Mouse (Mus musculus): ENCODE data around the gene Cpt1a. TPM values are rescaled to one million over a fixed set of nuclear protein-coding genes. Genes with fewer than 3 reads are reported as not detected.

The Cpt1a gene
- polyA plus RNA-seq, 1 experiment from 2014 or later = 11.7 TPM

Small RNA genes within 50 kb of the gene (microRNA-seq; reads per million reads assigned to microRNA genes)
- gene Mir6984 = 1.7 reads per million

Other genes with a start within 250 kb of the Cpt1a start
- 124 and 125 TPM in 2 replicates for gene Mrpl21, start 39.4 kb upstream of the Cpt1a start, polyA plus RNA-seq (2016; fragmentation: Nextera tagmentation; extraction: Ambion mirVana)
- gene Ighmbp2, start 39.3 kb upstream of the Cpt1a start, polyA plus RNA-seq (2016; fragmentation: Nextera tagmentation; extraction: Ambion mirVana) = 11.0 and 11.3 TPM in 2 replicates
- gene Tesmin, start 66.5 kb downstream of the Cpt1a start, polyA plus RNA-seq (2016; fragmentation: Nextera tagmentation; extraction: Ambion mirVana) = 0.41 and 0.44 TPM in 2 replicates
- gene Gal, start 92.2 kb downstream of the Cpt1a start, polyA plus RNA-seq (2016; fragmentation: Nextera tagmentation; extraction: Ambion mirVana) = 1.1 and 2.0 TPM in 2 replicates